Mouse (Mus musculus): ENCODE measurements at regions not wholly inside any gene's neighbourhood (a gene's known extent, or its start where the extent isn't known, plus 50 kb on each side); places are given as distances from the start of the nearest gene placed in this dataset.

DNA sequence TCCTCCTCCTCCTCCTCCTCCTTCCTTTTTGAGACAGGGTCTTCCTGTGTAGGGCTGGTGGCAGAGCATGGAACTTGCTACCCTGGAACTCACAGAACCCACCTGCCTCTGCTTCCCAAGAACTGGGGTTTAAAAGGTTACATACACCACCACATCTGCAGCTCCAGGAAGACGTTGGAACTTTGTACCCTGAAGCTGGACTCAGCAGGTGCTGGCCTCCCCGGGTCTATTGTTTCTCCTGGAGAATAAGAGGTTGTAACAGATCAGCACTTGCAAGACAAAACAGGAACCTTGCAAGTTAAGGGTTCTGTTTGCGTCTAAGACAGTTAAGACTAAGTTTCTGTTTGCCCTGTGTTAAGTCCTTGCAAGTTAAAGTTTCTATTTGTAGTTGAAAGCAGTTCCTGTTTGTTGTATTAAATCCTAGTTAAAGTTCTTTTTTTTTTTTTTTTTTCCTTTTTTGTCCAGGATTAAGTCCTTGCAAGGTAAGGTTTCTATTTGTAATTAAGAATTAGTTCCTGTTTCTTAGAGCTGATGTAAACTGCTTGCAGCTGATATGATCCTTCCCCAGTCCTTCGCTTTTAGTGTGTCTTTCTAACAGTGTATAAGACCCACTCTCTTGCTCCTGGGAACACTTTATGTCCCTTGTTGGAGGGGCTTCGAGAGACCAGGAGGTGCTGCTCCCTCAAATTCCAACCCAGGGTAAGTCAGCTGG, 55.0 kb upstream of the Sgk1 start:
- TF ChIP-seq USF1 (IDR thresholded peaks at IDR 0.05; ENCODE audit: low read depth) (no peak), MYOG (IDR thresholded peaks at IDR 0.05; ENCODE audit: control insufficient read depth, extremely low read depth, insufficient read length) (no peak), FOSL1 (IDR thresholded peaks at IDR 0.05; ENCODE audit: insufficient read depth, low read length, poor library complexity, severe bottlenecking) (no peak), CTCF (IDR thresholded peaks at IDR 0.05; ENCODE audit: control insufficient read depth, insufficient read depth, insufficient read length) (no peak), MYOD1 (IDR thresholded peaks at IDR 0.05; ENCODE audit: control insufficient read depth, insufficient read length, low read depth) (no peak), MAX (IDR thresholded peaks at IDR 0.05) (no peak), CEBPB (IDR thresholded peaks at IDR 0.05; ENCODE audit: low read depth) (no peak)
- no peak overlapping the region for H3ac ChIP-seq (ENCODE audit: control insufficient read depth, insufficient read length, low read depth)
- no peaks in the 10 kb centered on the region for H3K27me3 ChIP-seq (ENCODE audit: control insufficient read depth, insufficient read depth, insufficient read length)
- no peaks in the 10 kb centered on the region for H3K36me3 ChIP-seq (ENCODE audit: control insufficient read depth, insufficient read depth)
- no peak overlapping the region for H3K4me3 ChIP-seq (ENCODE audit: insufficient read depth, poor library complexity, severe bottlenecking)
- no peaks in the 10 kb centered on the region for H3K79me2 ChIP-seq (ENCODE audit: control insufficient read depth, insufficient read depth)
- no peaks in the 10 kb centered on the region for H3K79me3 ChIP-seq (ENCODE audit: low read depth)

DNA sequence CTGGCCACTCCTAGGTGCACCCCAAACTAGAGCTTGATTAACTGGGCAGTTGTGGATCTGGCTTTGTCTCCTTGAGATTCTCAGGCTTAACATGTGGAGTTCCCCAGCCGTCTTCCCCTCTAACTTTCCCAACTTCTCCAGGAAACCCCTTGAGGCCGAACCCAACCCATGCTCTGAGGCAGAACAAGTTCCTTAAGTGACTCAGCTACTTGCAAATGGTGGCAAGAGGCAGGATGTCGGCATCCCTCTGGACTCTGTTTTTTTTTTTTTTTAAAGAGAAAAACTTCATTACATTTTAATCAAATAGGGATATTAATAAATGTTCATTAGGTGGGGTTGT, 54.5 kb upstream of the Sgk1 start:
- no peaks in the 10 kb centered on the region for H3K36me3 ChIP-seq (ENCODE audit: control insufficient read depth, insufficient read depth)
- no peaks in the 10 kb centered on the region for H3K79me3 ChIP-seq (ENCODE audit: low read depth)
- H3ac ChIP-seq (ENCODE audit: control insufficient read depth, insufficient read length, low read depth): no peak overlapping the region
- H3K79me2 ChIP-seq (ENCODE audit: control insufficient read depth, insufficient read depth): no peaks in the 10 kb centered on the region
- TF ChIP-seq FOSL1 (IDR thresholded peaks at IDR 0.05; ENCODE audit: insufficient read depth, low read length, poor library complexity, severe bottlenecking): no peak
- TF ChIP-seq CTCF (IDR thresholded peaks at IDR 0.05; ENCODE audit: control insufficient read depth, insufficient read depth, insufficient read length): no peak
- TF ChIP-seq CEBPB (IDR thresholded peaks at IDR 0.05; ENCODE audit: low read depth): no peak
- no peak for TF ChIP-seq MYOD1 (IDR thresholded peaks at IDR 0.05; ENCODE audit: control insufficient read depth, insufficient read length, low read depth)
- no peak for TF ChIP-seq USF1 (IDR thresholded peaks at IDR 0.05; ENCODE audit: low read depth)
- no peak for TF ChIP-seq MAX (IDR thresholded peaks at IDR 0.05)
- TF ChIP-seq MYOG (IDR thresholded peaks at IDR 0.05; ENCODE audit: control insufficient read depth, extremely low read depth, insufficient read length): no peak
- no peaks in the 10 kb centered on the region for H3K27me3 ChIP-seq (ENCODE audit: control insufficient read depth, insufficient read depth, insufficient read length)
- H3K4me3 ChIP-seq (ENCODE audit: insufficient read depth, poor library complexity, severe bottlenecking): no peak overlapping the region

DNA sequence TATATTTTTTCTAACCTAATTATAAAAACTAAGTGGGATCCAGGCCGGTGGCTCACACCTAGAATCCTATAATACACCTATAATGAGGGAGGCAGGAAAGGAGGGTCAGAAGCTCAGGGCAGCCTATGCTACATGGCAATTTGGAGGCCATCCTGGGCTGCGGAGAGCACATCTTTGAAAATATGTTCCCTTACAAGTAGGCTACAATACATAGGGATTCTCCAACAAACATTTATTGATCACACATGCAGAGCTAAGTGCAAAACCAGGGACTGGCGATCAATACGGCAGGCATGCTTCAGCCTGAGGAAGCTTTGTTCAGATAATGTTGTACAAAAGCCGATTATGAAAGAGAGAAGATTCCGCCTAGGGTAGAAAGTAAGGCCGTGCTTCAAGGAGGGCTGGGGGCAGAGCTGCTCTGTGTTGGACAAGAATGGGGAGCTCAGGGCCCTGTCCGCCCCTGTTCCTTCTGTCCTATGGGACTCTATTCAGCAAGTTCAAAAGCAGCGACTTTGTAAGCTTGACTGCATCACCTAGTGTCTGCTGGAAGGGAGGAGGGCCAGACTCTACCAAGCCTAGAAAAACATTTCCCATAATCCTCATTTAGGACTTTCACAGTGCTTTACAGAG, 53.4 kb upstream of the Sgk1 start:
- Histone ChIP-seq H3K79me3 (ENCODE audit: low read depth) (no peaks in the 10 kb centered on the region), H3K27me3 (ENCODE audit: control insufficient read depth, insufficient read depth, insufficient read length) (no peaks in the 10 kb centered on the region), H3K79me2 (ENCODE audit: control insufficient read depth, insufficient read depth) (no peaks in the 10 kb centered on the region), H3K36me3 (ENCODE audit: control insufficient read depth, insufficient read depth) (no peaks in the 10 kb centered on the region), H3K4me3 (ENCODE audit: insufficient read depth, poor library complexity, severe bottlenecking) (no peak overlapping the region), H3ac (ENCODE audit: control insufficient read depth, insufficient read length, low read depth) (no peak overlapping the region)
- no peak for TF ChIP-seq CTCF (IDR thresholded peaks at IDR 0.05; ENCODE audit: control insufficient read depth, insufficient read depth, insufficient read length)
- no peak for TF ChIP-seq MYOG (IDR thresholded peaks at IDR 0.05; ENCODE audit: control insufficient read depth, extremely low read depth, insufficient read length)
- no peak for TF ChIP-seq CEBPB (IDR thresholded peaks at IDR 0.05; ENCODE audit: low read depth)
- TF ChIP-seq USF1 (IDR thresholded peaks at IDR 0.05; ENCODE audit: low read depth): no peak
- TF ChIP-seq MAX (IDR thresholded peaks at IDR 0.05): no peak
- TF ChIP-seq MYOD1 (IDR thresholded peaks at IDR 0.05; ENCODE audit: control insufficient read depth, insufficient read length, low read depth): no peak
- no peak for TF ChIP-seq FOSL1 (IDR thresholded peaks at IDR 0.05; ENCODE audit: insufficient read depth, low read length, poor library complexity, severe bottlenecking)

DNA sequence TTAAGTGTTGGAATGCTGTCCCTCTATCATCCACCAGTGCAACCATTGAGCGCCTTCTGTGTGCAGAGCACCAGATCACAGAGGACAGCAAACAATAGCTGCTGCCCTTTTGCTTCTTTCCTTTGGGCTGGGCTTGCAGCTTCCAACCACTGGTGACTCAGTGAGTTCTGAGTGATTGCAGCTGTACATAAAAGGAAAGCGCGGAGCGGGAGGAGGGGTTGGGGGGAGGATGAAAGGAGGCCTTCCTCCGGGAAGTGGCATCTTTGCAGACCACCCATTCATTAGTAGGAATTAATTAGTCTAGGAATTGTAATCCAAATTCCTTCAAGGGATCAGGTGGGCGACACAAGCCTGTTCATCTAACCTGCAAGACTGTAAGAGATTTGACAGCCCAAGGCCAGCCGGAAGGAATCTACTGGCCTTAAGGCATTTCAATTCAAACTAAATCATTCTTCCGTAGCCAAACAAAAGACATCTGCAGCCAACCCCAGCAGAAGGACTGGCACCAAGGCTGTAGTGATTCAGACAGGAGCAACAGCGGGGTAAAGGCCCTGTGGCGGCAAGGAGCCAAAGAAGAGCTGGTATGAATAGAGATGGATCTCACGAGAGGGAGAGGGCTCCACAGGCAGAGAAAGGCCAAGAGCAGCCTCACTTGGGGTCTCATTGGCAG, 52.8 kb upstream of the Sgk1 start:
- H3K4me3 ChIP-seq (ENCODE audit: insufficient read depth, poor library complexity, severe bottlenecking): no peak overlapping the region
- H3K27me3 ChIP-seq (ENCODE audit: control insufficient read depth, insufficient read depth, insufficient read length): no peaks in the 10 kb centered on the region
- H3K79me2 ChIP-seq (ENCODE audit: control insufficient read depth, insufficient read depth): no peaks in the 10 kb centered on the region
- H3ac ChIP-seq (ENCODE audit: control insufficient read depth, insufficient read length, low read depth): no peak overlapping the region
- no peaks in the 10 kb centered on the region for H3K79me3 ChIP-seq (ENCODE audit: low read depth)
- TF ChIP-seq FOSL1 (IDR thresholded peaks at IDR 0.05; ENCODE audit: insufficient read depth, low read length, poor library complexity, severe bottlenecking): no peak
- TF ChIP-seq MAX (IDR thresholded peaks at IDR 0.05): no peak
- no peak for TF ChIP-seq CEBPB (IDR thresholded peaks at IDR 0.05; ENCODE audit: low read depth)
- H3K36me3 ChIP-seq (ENCODE audit: control insufficient read depth, insufficient read depth): no peaks in the 10 kb centered on the region

DNA sequence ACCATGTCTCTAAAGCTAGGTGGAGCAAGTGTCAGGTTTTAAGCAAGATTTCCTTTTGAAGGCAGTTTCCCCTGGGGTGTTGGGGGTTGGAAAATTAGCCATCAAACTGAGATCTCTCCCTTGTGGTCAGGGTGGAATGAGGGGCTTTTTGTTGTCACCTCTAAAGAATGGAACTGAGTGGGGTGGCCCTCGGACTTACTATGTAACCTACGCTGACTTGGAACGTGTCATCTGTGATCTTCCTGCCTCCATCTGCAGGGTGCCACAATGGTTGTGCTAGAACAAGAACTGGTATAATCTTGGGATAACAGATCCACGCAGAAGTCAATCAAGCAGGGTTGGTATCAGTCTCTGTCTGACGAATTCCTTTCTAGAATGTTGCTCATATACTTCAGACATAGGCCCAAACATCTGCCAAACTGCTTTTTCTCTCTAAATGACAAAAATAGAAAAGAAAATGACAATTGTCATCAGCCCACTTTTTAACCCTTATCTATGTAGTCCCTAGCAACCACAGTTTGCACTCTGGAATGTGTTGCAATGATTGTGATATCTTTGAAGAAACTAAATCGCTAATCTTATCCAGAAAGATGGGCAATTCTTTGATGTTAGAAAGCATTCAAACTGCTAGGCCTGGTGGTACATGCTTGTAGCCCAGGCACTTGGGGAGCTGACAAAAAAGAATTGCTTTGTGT, 50.8 kb upstream of the Sgk1 start:
- H3K79me2 ChIP-seq (ENCODE audit: control insufficient read depth, insufficient read depth): no peaks in the 10 kb centered on the region
- no peaks in the 10 kb centered on the region for H3K27me3 ChIP-seq (ENCODE audit: control insufficient read depth, insufficient read depth, insufficient read length)
- H3ac ChIP-seq (ENCODE audit: control insufficient read depth, insufficient read length, low read depth): no peak overlapping the region
- no peaks in the 10 kb centered on the region for H3K36me3 ChIP-seq (ENCODE audit: control insufficient read depth, insufficient read depth)
- TF ChIP-seq MAX (IDR thresholded peaks at IDR 0.05) (no peak), CTCF (IDR thresholded peaks at IDR 0.05; ENCODE audit: control insufficient read depth, insufficient read depth, insufficient read length) (no peak), MYOG (IDR thresholded peaks at IDR 0.05; ENCODE audit: control insufficient read depth, extremely low read depth, insufficient read length) (no peak), CEBPB (IDR thresholded peaks at IDR 0.05; ENCODE audit: low read depth) (no peak), MYOD1 (IDR thresholded peaks at IDR 0.05; ENCODE audit: control insufficient read depth, insufficient read length, low read depth) (no peak)
- no peaks in the 10 kb centered on the region for H3K79me3 ChIP-seq (ENCODE audit: low read depth)
- no peak overlapping the region for H3K4me3 ChIP-seq (ENCODE audit: insufficient read depth, poor library complexity, severe bottlenecking)

Measured in C2C12 (cell line).